11 mouse cellular contexts compared by ENCODE assay signal in the genomic region with DNA sequence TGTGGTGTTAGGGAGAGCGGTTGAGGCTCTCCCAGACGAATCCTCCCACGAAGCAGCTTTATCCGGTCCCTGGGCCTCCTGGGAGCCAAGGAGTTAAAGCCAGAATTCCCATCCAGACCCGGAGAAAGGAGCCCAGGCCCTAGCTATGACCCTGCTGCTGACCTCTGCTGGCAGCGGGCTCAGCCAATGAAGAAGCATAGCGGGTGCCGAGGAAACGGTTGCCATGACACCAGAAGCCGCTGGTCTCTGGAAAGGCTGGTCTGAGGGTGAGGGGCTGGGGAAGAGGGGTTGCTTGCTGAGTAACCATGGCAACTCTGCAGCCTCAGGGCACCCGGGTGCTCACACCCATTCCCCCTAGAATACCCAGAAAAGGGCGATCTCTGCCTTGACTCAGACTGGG. TPM values are rescaled to one million over a fixed set of nuclear protein-coding genes. Genes with fewer than 3 reads are reported as not detected.
DNase-seq lines count a peak whose midpoint lies in the region; ATAC-seq and TF ChIP-seq lines count a peak whose summit lies in the region.
"Had no signal": no experiment of that assay in that cellular context is flagged by ENCODE, and none has a peak within 500 bp of the region (broad histone marks: within the 10 kb centered on the region; RNA-seq: fewer than 3 reads in every experiment).

No protein-coding gene starts in this region.

- peak; percentile 43 for ATAC-seq in intestine, embryonic 14.5 days (replicated peaks; ENCODE audit: low FRiP score, low TSS enrichment, low read depth)
- no peak for ATAC-seq in intestine, postnatal 0 days
- peak; percentile 73 for ATAC-seq in hindbrain, postnatal 0 days
- peak; percentile 83 for ATAC-seq in neural tube, embryonic 13.5 days (ENCODE audit: low read depth)

- H3K27me3 ChIP-seq in intestine, embryonic 14.5 days (replicated peaks; ENCODE audit: control insufficient read depth, insufficient read depth, low read length), result no peaks in the 10 kb centered on the region
- no peaks in the 10 kb centered on the region for H3K27me3 ChIP-seq in intestine, postnatal 0 days (replicated peaks; ENCODE audit: control insufficient read depth, insufficient read depth, low read length)
- peaks cover 4% of the 10 kb centered on the region; the same call in 1 of the 2 replicates for H3K27me3 ChIP-seq in embryonic facial prominence, embryonic 10.5 days (replicated peaks; ENCODE audit: low read depth, poor library complexity, severe bottlenecking)
- H3K27me3 ChIP-seq in hindbrain, postnatal 0 days (ENCODE audit: insufficient read depth, low read length), result no peaks in the 10 kb centered on the region
- no peaks in the 10 kb centered on the region for H3K27me3 ChIP-seq in neural tube, embryonic 13.5 days

- no peak overlapping the region for H3K4me2 ChIP-seq in intestine, embryonic 14.5 days (ENCODE audit: low read length)
- no peak overlapping the region for H3K4me2 ChIP-seq in intestine, postnatal 0 days (replicated peaks; ENCODE audit: low read depth)
- no peak overlapping the region for H3K4me2 ChIP-seq in hindbrain, postnatal 0 days (ENCODE audit: low read depth, low read length)
- H3K4me2 ChIP-seq in neural tube, embryonic 13.5 days, result peak overlapping the region; percentile 24

- DNase-seq in intestine, embryonic 14.5 days (ENCODE audit: low spot score), result no peak
- peak; percentile 87 for DNase-seq in embryonic facial prominence, embryonic 10.5 days (ENCODE audit: low spot score)
- peak; percentile 82 for DNase-seq in hindbrain, postnatal 0 days (ENCODE audit: low spot score)
- DNase-seq in adrenal gland, adult 18-20 months (ENCODE audit: low spot score in 2 of 2), result no peak
- no peak for DNase-seq in adrenal gland, postnatal 36 days
- DNase-seq in thymus, postnatal 10 days (ENCODE audit: low spot score in 2 of 2), result no peak

- 9% methylated on average over 12 of the region's 12 CpGs for WGBS in intestine, embryonic 14.5 days
- WGBS in intestine, postnatal 0 days, result 20% methylated on average over 12 of the region's 12 CpGs
- WGBS in embryonic facial prominence, embryonic 10.5 days, result 7% methylated on average over 12 of the region's 12 CpGs
- 3% methylated on average over 12 of the region's 12 CpGs for WGBS in hindbrain, postnatal 0 days
- WGBS in neural tube, embryonic 13.5 days, result 2% methylated on average over 12 of the region's 12 CpGs

- no peaks in the 10 kb centered on the region for H3K36me3 ChIP-seq in intestine, embryonic 14.5 days (ENCODE audit: control insufficient read depth, insufficient read depth, low read length)
- H3K36me3 ChIP-seq in intestine, postnatal 0 days (ENCODE audit: control insufficient read depth, insufficient read depth), result no peaks in the 10 kb centered on the region
- H3K36me3 ChIP-seq in embryonic facial prominence, embryonic 10.5 days (replicated peaks), result no peaks in the 10 kb centered on the region
- H3K36me3 ChIP-seq in hindbrain, postnatal 0 days (ENCODE audit: insufficient read depth, low read length), result no peaks in the 10 kb centered on the region
- no peaks in the 10 kb centered on the region for H3K36me3 ChIP-seq in neural tube, embryonic 13.5 days

- no peak overlapping the region for H3K9ac ChIP-seq in intestine, embryonic 14.5 days (ENCODE audit: low read length)
- no peak overlapping the region for H3K9ac ChIP-seq in intestine, postnatal 0 days (ENCODE audit: low read depth, low read length)
- no peak overlapping the region for H3K9ac ChIP-seq in hindbrain, postnatal 0 days (replicated peaks; ENCODE audit: low read length)
- H3K9ac ChIP-seq in neural tube, embryonic 13.5 days, result peak overlapping the region; percentile 26

- peaks cover 6% of the 10 kb centered on the region; the same call in 1 of the 2 replicates for H3K9me3 ChIP-seq in intestine, embryonic 14.5 days (ENCODE audit: control insufficient read depth, low read length)
- H3K9me3 ChIP-seq in intestine, postnatal 0 days (ENCODE audit: control insufficient read depth), result 0 out of 2 replicates have a peak, but pooled peaks cover 5% of the 10 kb centered on the region
- peaks cover 27% of the 10 kb centered on the region for H3K9me3 ChIP-seq in embryonic facial prominence, embryonic 10.5 days
- H3K9me3 ChIP-seq in hindbrain, postnatal 0 days (ENCODE audit: low read length), result no peaks in the 10 kb centered on the region
- peaks cover 6% of the 10 kb centered on the region for H3K9me3 ChIP-seq in neural tube, embryonic 13.5 days

- H3K27ac ChIP-seq in intestine, embryonic 14.5 days (ENCODE audit: low read depth), result no peak overlapping the region
- H3K27ac ChIP-seq in intestine, postnatal 0 days (ENCODE audit: low read depth, low read length), result no peak overlapping the region
- H3K27ac ChIP-seq in embryonic facial prominence, embryonic 10.5 days (replicated peaks), result peak overlapping the region; percentile 77
- peak overlapping the region; percentile 46; the same call in 1 of the 2 replicates for H3K27ac ChIP-seq in hindbrain, postnatal 0 days
- H3K27ac ChIP-seq in neural tube, embryonic 13.5 days (replicated peaks), result peak overlapping the region; percentile 80

- no peak overlapping the region for H3K4me3 ChIP-seq in intestine, embryonic 14.5 days (ENCODE audit: low read depth, low read length)
- H3K4me3 ChIP-seq in intestine, postnatal 0 days (ENCODE audit: low read depth, low read length), result no peak overlapping the region
- peak overlapping the region; percentile 38 for H3K4me3 ChIP-seq in embryonic facial prominence, embryonic 10.5 days
- H3K4me3 ChIP-seq in hindbrain, postnatal 0 days (ENCODE audit: low read length), result no peak overlapping the region
- no peak overlapping the region for H3K4me3 ChIP-seq in neural tube, embryonic 13.5 days
- H3K4me3 ChIP-seq: megakaryocyte, embryonic 14.5 days had no signal

- TF ChIP-seq CTCF in intestine, postnatal 0 days (IDR thresholded peaks at IDR 0.05; ENCODE audit: low read depth), result no peak
- no peak for TF ChIP-seq CTCF in hindbrain, postnatal 0 days (IDR thresholded peaks at IDR 0.05; ENCODE audit: low read depth)

- no peaks in the 10 kb centered on the region; the same call in 1 of the 2 replicates for H3K4me1 ChIP-seq in intestine, embryonic 14.5 days (replicated peaks; ENCODE audit: control insufficient read depth, insufficient read depth, low read length)
- no peaks in the 10 kb centered on the region for H3K4me1 ChIP-seq in intestine, postnatal 0 days (replicated peaks; ENCODE audit: control insufficient read depth, insufficient read depth, low read length)
- H3K4me1 ChIP-seq in embryonic facial prominence, embryonic 10.5 days, result peaks cover 31% of the 10 kb centered on the region
- peaks cover 6% of the 10 kb centered on the region for H3K4me1 ChIP-seq in hindbrain, postnatal 0 days (ENCODE audit: insufficient read depth, low read length)
- H3K4me1 ChIP-seq in neural tube, embryonic 13.5 days (replicated peaks), result peaks cover 33% of the 10 kb centered on the region

RNA-seq across cellular contexts. Expression of a gene that starts 11.7 kb away (rescaled TPM):
- polyA plus RNA-seq in intestine, embryonic 14.5 days (2014; fragmentation: Nextera tagmentation; extraction: Ambion mirVana), result 94.4 and 99.6 TPM in 2 replicates
- polyA plus RNA-seq in intestine, postnatal 0 days (2015; fragmentation: Nextera tagmentation; extraction: Ambion mirVana), result 15.2 and 15.7 TPM in 2 replicates
- 85.0 and 86.4 TPM in 2 replicates for polyA plus RNA-seq in embryonic facial prominence, embryonic 10.5 days (2016; fragmentation: Nextera tagmentation; extraction: Ambion mirVana)
- total RNA-seq in hindbrain, postnatal 0 days (2014; rRNA removed), result 869 and 913 TPM in 2 replicates
- polyA plus RNA-seq in hindbrain, postnatal 0 days (2015; fragmentation: Nextera tagmentation; extraction: Ambion mirVana), result 196 and 198 TPM in 2 replicates
- 251 and 260 TPM in 2 replicates for polyA plus RNA-seq in neural tube, embryonic 13.5 days (2015; fragmentation: Nextera tagmentation; extraction: Ambion mirVana)
- 100 to 1,000 TPM; 130 to 188 TPM for total RNA-seq in adrenal gland, adult 18-20 months (2021)
- 100 to 1,000 TPM; 157 to 172 TPM for total RNA-seq in adrenal gland, postnatal 36 days (2021)

RNA-seq across cellular contexts. Expression of a gene that starts 24.2 kb away (rescaled TPM):
- not detected in 2 replicates for polyA plus RNA-seq in intestine, embryonic 14.5 days (2014; fragmentation: Nextera tagmentation; extraction: Ambion mirVana)
- not detected in 2 replicates for polyA plus RNA-seq in intestine, postnatal 0 days (2015; fragmentation: Nextera tagmentation; extraction: Ambion mirVana)
- not detected in 2 replicates for polyA plus RNA-seq in embryonic facial prominence, embryonic 10.5 days (2016; fragmentation: Nextera tagmentation; extraction: Ambion mirVana)
- not detected in 2 replicates for total RNA-seq in hindbrain, postnatal 0 days (2014; rRNA removed)
- not detected in 2 replicates for polyA plus RNA-seq in hindbrain, postnatal 0 days (2015; fragmentation: Nextera tagmentation; extraction: Ambion mirVana)
- polyA plus RNA-seq in neural tube, embryonic 13.5 days (2015; fragmentation: Nextera tagmentation; extraction: Ambion mirVana), result not detected in 2 replicates
- total RNA-seq in adrenal gland, adult 18-20 months (2021), result not detected
- total RNA-seq in adrenal gland, postnatal 36 days (2021), result not detected
- polyA plus RNA-seq: C2C12; frontal cortex, adult 2 months had no signal

Comparison
In these comparisons a context has a peak if more than half of its experiments do, and no peak if none do; other contexts are left out.
1. DNase-seq: peak in embryonic facial prominence, embryonic 10.5 days (single experiment) and hindbrain, postnatal 0 days (single experiment); none in intestine, embryonic 14.5 days (single experiment), adrenal gland, adult 18-20 months (0 of 2), adrenal gland, postnatal 36 days (0 of 2) and thymus, postnatal 10 days (0 of 2).
2. H3K27ac ChIP-seq: peak in embryonic facial prominence, embryonic 10.5 days (single experiment), hindbrain, postnatal 0 days (single experiment) and neural tube, embryonic 13.5 days (single experiment); none in intestine, embryonic 14.5 days (single experiment) and intestine, postnatal 0 days (single experiment).